Mouse (Mus musculus): ENCODE results near the gene Frmd4b.

DNA sequence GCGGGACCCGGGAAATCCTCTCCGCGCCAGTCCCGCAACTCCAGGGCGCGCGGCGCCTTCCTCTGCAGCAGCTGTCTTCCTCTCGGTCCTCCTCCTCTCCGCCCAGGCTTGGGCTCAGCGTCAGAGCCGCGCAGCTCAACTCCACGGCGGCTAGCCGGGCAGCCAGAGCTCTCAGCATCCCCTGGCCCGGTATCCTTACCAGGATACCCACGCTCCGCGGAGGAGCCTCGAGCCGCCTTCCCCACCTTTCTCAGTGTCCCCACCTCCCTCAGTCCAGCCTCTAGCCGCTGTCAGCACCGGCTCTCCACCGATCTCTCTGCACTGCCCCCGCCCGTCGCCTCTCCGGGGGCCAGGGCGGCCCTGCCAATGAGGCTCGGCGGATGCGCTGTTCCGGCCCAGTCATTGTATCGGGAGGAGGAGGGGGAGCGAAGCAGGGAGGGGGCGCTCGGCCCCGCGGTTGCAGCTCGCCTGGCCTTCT lies at the start of gene Frmd4b:
- TF ChIP-seq CTCF (IDR thresholded peaks at IDR 0.05; ENCODE audit: insufficient read depth, low read length) (no peak), POLR2A (IDR thresholded peaks at IDR 0.05; ENCODE audit: borderline replicate concordance, extremely low read depth, low read depth, low read length) (peak; percentile 53; the same call in 1 of the 2 replicates)
